Mouse (Mus musculus) kidney, adult 18-20 months (tissue): ENCODE measurements at regions not wholly inside any gene's neighbourhood (a gene's known extent, or its start where the extent isn't known, plus 50 kb on each side); places are given as distances from the start of the nearest gene placed in this dataset.

Experiments
- DNase-seq: peaks from one replicate; pipeline ENCODE4 v3.0.0; 2021

GRCm38 (mm10) chr5:45000996-45001395 lies 201.5 kb upstream of the Ldb2 start:
- no peak for DNase-seq

GRCm38 (mm10) chr5:44999032-44999431 lies 199.6 kb upstream of the Ldb2 start:
- DNase-seq: no peak

- DNase-seq: no peak
Measured at GRCm38 (mm10) chr5:44975456-44976195, 176.1 kb upstream of the Ldb2 start.

GRCm38 (mm10) chr5:44943023-44943921 lies 143.8 kb upstream of the Ldb2 start:
- no peak for DNase-seq

- no peak for DNase-seq
Measured at GRCm38 (mm10) chr5:44942575-44942974, 143.1 kb upstream of the Ldb2 start.

- DNase-seq: no peak
Measured at GRCm38 (mm10) chr5:44925476-44925875, 126.0 kb upstream of the Ldb2 start.

GRCm38 (mm10) chr5:44922129-44922775 lies 122.8 kb upstream of the Ldb2 start:
- DNase-seq: no peak

- DNase-seq: no peak
Measured at GRCm38 (mm10) chr5:44917816-44918213, 118.3 kb upstream of the Ldb2 start.

GRCm38 (mm10) chr5:44917173-44917815 lies 117.8 kb upstream of the Ldb2 start:
- no peak for DNase-seq

- DNase-seq: no peak
Measured at GRCm38 (mm10) chr5:44902541-44902940, 103.1 kb upstream of the Ldb2 start.

GRCm38 (mm10) chr5:44886566-44887070 lies 87.1 kb upstream of the Ldb2 start:
- no peak for DNase-seq

GRCm38 (mm10) chr5:44876946-44877345 lies 77.5 kb upstream of the Ldb2 start:
- DNase-seq: no peak

GRCm38 (mm10) chr5:44872243-44872642 lies 72.8 kb upstream of the Ldb2 start:
- DNase-seq: no peak

- DNase-seq: no peak
Measured at GRCm38 (mm10) chr5:44863887-44864286, 64.4 kb upstream of the Ldb2 start.

- DNase-seq: no peak
Measured at GRCm38 (mm10) chr5:44863349-44863748, 63.9 kb upstream of the Ldb2 start.

GRCm38 (mm10) chr5:44854189-44854588 lies 54.7 kb upstream of the Ldb2 start:
- DNase-seq: no peak
